8 mouse cellular contexts compared by ENCODE assay signal in genomic region chr11:77446628-77447041, GRCm38 (mm10). TPM values are rescaled to one million over a fixed set of nuclear protein-coding genes. Genes with fewer than 3 reads are reported as not detected.
DNase-seq lines count a peak whose midpoint lies in the region; ATAC-seq and TF ChIP-seq lines count a peak whose summit lies in the region.

No protein-coding gene starts in this region.

- WGBS in cerebellum, adult 2 months = 23% methylated on average over 6 of the region's 6 CpGs
- WGBS in heart, embryonic 12.5 days = 23% methylated on average over 6 of the region's 6 CpGs

- H3K27ac ChIP-seq in gastrocnemius, adult 2 months = peak overlapping the region; percentile 88
- no peak overlapping the region for H3K27ac ChIP-seq in ES-Bruce4 (ENCODE audit: insufficient read depth, low read length)
- no peak overlapping the region for H3K27ac ChIP-seq in cerebellum, adult 2 months (ENCODE audit: insufficient read depth, low read length)
- no peak overlapping the region for H3K27ac ChIP-seq in heart, embryonic 12.5 days (ENCODE audit: poor library complexity, severe bottlenecking)

- peak; percentile 81 for ATAC-seq in heart, embryonic 12.5 days (ENCODE audit: insufficient number of reproducible peaks, low FRiP score)
- peak; percentile 89 for ATAC-seq in megakaryocyte-erythroid progenitor cell, adult 5-6 weeks (replicated peaks; ENCODE audit: low FRiP score, low TSS enrichment, poor library complexity, severe bottlenecking)

- peak; percentile 87; the same call in 1 of the 2 replicates for TF ChIP-seq CTCF in gastrocnemius, adult 2 months (IDR thresholded peaks at IDR 0.05)
- TF ChIP-seq CTCF in ES-Bruce4 (IDR thresholded peaks at IDR 0.05; ENCODE audit: low read depth, low read length) = peak; percentile 17
- peak; percentile 57; the same call in 1 of the 2 replicates for TF ChIP-seq CTCF in cerebellum, adult 2 months (IDR thresholded peaks at IDR 0.05; ENCODE audit: borderline replicate concordance, insufficient read depth, low read depth, low read length)

- peak overlapping the region; percentile 15; the same call in 1 of the 2 replicates for H3K4me3 ChIP-seq in gastrocnemius, adult 2 months
- no peak overlapping the region for H3K4me3 ChIP-seq in ES-Bruce4 (ENCODE audit: low read depth, low read length)
- no peak overlapping the region for H3K4me3 ChIP-seq in cerebellum, adult 2 months (replicated peaks; ENCODE audit: insufficient read depth, low read depth, low read length)
- no peak overlapping the region for H3K4me3 ChIP-seq in heart, embryonic 12.5 days

- H3K9me3 ChIP-seq in ES-Bruce4 (replicated peaks; ENCODE audit: control insufficient read depth, insufficient read depth, low read length, poor library complexity, severe bottlenecking) = no peaks in the 10 kb centered on the region
- H3K9me3 ChIP-seq in heart, embryonic 12.5 days (replicated peaks) = no peaks in the 10 kb centered on the region

- intact Hi-C loops in gastrocnemius, adult 2 months (cut with DNase I) = loop anchor here (1.0 to 5.0 kb wide), 3 partner anchors 97 to 229 kb away; partner anchors contain the start of gene Ssh2

- H3K4me2 ChIP-seq in heart, embryonic 12.5 days = no peak overlapping the region

- DNase-seq in gastrocnemius, adult 2 months = peak; percentile 88
- no peak for DNase-seq in gastrocnemius, postnatal 4 days (ENCODE audit: low spot score in 2 of 2)
- DNase-seq in cerebellum, adult 2 months = peak; percentile 55 to 63
- DNase-seq in kidney, postnatal 36 days = peak; percentile 65 to 69
- peak; percentile 83 for DNase-seq in thymus, postnatal 4 days

- TF ChIP-seq EP300 in ES-Bruce4 (IDR thresholded peaks at IDR 0.05; ENCODE audit: insufficient read depth, low read depth, low read length) = 0 out of 2 replicates have a peak, but pooled peaks have one; percentile 50

- no peak overlapping the region for H3K9ac ChIP-seq in ES-Bruce4 (ENCODE audit: low read depth, poor library complexity, severe bottlenecking)
- H3K9ac ChIP-seq in heart, embryonic 12.5 days = no peak overlapping the region

- no peaks in the 10 kb centered on the region for H3K27me3 ChIP-seq in ES-Bruce4 (ENCODE audit: control insufficient read depth, insufficient read depth, low read length, poor library complexity, severe bottlenecking)
- H3K27me3 ChIP-seq in cerebellum, adult 2 months (ENCODE audit: control insufficient read depth, insufficient read depth, low read length) = no peaks in the 10 kb centered on the region
- no peaks in the 10 kb centered on the region for H3K27me3 ChIP-seq in heart, embryonic 12.5 days (replicated peaks)

- TF ChIP-seq POLR2A in ES-Bruce4 (IDR thresholded peaks at IDR 0.05; ENCODE audit: insufficient read depth, low read length) = no peak
- no peak for TF ChIP-seq POLR2A in cerebellum, adult 2 months (IDR thresholded peaks at IDR 0.05; ENCODE audit: borderline replicate concordance, insufficient read depth, low read length)

- H3K36me3 ChIP-seq in ES-Bruce4 (ENCODE audit: control insufficient read depth, insufficient read depth, low read length, poor library complexity, severe bottlenecking) = no peaks in the 10 kb centered on the region
- peaks cover 44% of the 10 kb centered on the region for H3K36me3 ChIP-seq in heart, embryonic 12.5 days

- H3K4me1 ChIP-seq in ES-Bruce4 (ENCODE audit: control insufficient read depth, insufficient read depth, low read length) = no peaks in the 10 kb centered on the region
- H3K4me1 ChIP-seq in cerebellum, adult 2 months (ENCODE audit: control insufficient read depth, insufficient read depth, low read length) = peaks cover 3% of the 10 kb centered on the region
- H3K4me1 ChIP-seq in heart, embryonic 12.5 days (replicated peaks) = peaks cover 33% of the 10 kb centered on the region

RNA-seq across cellular contexts. Expression of gene Coro6, which starts 15.6 kb away (rescaled TPM):
- 100 to 1,000 TPM; 165 to 257 TPM for total RNA-seq in gastrocnemius, adult 2 months (2021)
- total RNA-seq in gastrocnemius, postnatal 4 days (2021) = 10 to 100 TPM; 82.0 to 90.3 TPM
- 1.8 and 2.1 TPM in 2 replicates for polyA plus RNA-seq in ES-Bruce4 (2011; ENCODE audit: insufficient read depth, insufficient read length, low read depth, missing spikeins)
- polyA plus RNA-seq in cerebellum, adult 2 months (2012; rRNA removed) = 134 and 148 TPM in 2 replicates
- polyA plus RNA-seq in heart, embryonic 12.5 days (2016; fragmentation: Nextera tagmentation; extraction: Ambion mirVana) = 30.1 and 32.0 TPM in 2 replicates
- total RNA-seq in megakaryocyte-erythroid progenitor cell, adult 5-6 weeks (2014; fragmentation: Nextera tagmentation) = not detected in 2 replicates
- total RNA-seq in megakaryocyte-erythroid progenitor cell, adult 5-6 weeks (2017) = not detected in 2 replicates

RNA-seq across cellular contexts. Expression of gene Ankrd13b, which starts 42.8 kb away (rescaled TPM):
- 10 to 100 TPM in 1 of 2 experiments, 1 to 10 TPM in 1; 9.5 to 10.8 TPM for total RNA-seq in gastrocnemius, adult 2 months (2021)
- 10 to 100 TPM; 13.0 to 13.8 TPM for total RNA-seq in gastrocnemius, postnatal 4 days (2021)
- polyA plus RNA-seq in ES-Bruce4 (2011; ENCODE audit: insufficient read depth, insufficient read length, low read depth, missing spikeins) = 3.6 and 4.0 TPM in 2 replicates
- polyA plus RNA-seq in cerebellum, adult 2 months (2012; rRNA removed) = 106 and 114 TPM in 2 replicates
- 3.7 and 4.8 TPM in 2 replicates for polyA plus RNA-seq in heart, embryonic 12.5 days (2016; fragmentation: Nextera tagmentation; extraction: Ambion mirVana)
- total RNA-seq in megakaryocyte-erythroid progenitor cell, adult 5-6 weeks (2014; fragmentation: Nextera tagmentation) = 25.8 and 26.4 TPM in 2 replicates
- total RNA-seq in megakaryocyte-erythroid progenitor cell, adult 5-6 weeks (2017) = 8.3 and 11.7 TPM in 2 replicates

RNA-seq across cellular contexts. Expression of gene Git1, which starts 46.7 kb away (rescaled TPM):
- 10 to 100 TPM; 25.9 to 33.3 TPM for total RNA-seq in gastrocnemius, adult 2 months (2021)
- 10 to 100 TPM; 48.5 to 52.9 TPM for total RNA-seq in gastrocnemius, postnatal 4 days (2021)
- 56.5 and 63.6 TPM in 2 replicates for polyA plus RNA-seq in ES-Bruce4 (2011; ENCODE audit: insufficient read depth, insufficient read length, low read depth, missing spikeins)
- 106 and 110 TPM in 2 replicates for polyA plus RNA-seq in cerebellum, adult 2 months (2012; rRNA removed)
- 9.3 and 10.2 TPM in 2 replicates for polyA plus RNA-seq in heart, embryonic 12.5 days (2016; fragmentation: Nextera tagmentation; extraction: Ambion mirVana)
- total RNA-seq in megakaryocyte-erythroid progenitor cell, adult 5-6 weeks (2014; fragmentation: Nextera tagmentation) = 28.7 and 37.5 TPM in 2 replicates
- total RNA-seq in megakaryocyte-erythroid progenitor cell, adult 5-6 weeks (2017) = 10.9 and 13.6 TPM in 2 replicates

Comparison
In these comparisons a context has a peak if more than half of its experiments do, and no peak if none do; other contexts are left out.
1. DNase-seq: peak in gastrocnemius, adult 2 months (single experiment), cerebellum, adult 2 months (2 of 2), kidney, postnatal 36 days (2 of 2) and thymus, postnatal 4 days (single experiment); none in gastrocnemius, postnatal 4 days (0 of 2).
2. CTCF ChIP-seq: peak in every context shown above with its lines; median percentile 87 in gastrocnemius, adult 2 months; 57 in cerebellum, adult 2 months; 17 in ES-Bruce4.
3. RNA of gene Coro6, which starts 15.6 kb away (total RNA-seq): 165 to 257 TPM in gastrocnemius, adult 2 months and 82.0 to 90.3 TPM in gastrocnemius, postnatal 4 days; not detected in megakaryocyte-erythroid progenitor cell, adult 5-6 weeks; every median in the first group is over 10 times any median in the second.